ENCODE assay signal across 23 mouse cellular contexts in genomic region chr2:131808856-131809255, GRCm38 (mm10). TPM values are rescaled to one million over a fixed set of nuclear protein-coding genes. Genes with fewer than 3 reads are reported as not detected.
DNase-seq lines count a peak whose midpoint lies in the region; ATAC-seq lines count a peak whose summit lies in the region.
"Had no signal": no experiment of that assay in that cellular context is flagged by ENCODE, and none has a peak within 500 bp of the region (broad histone marks: within the 10 kb centered on the region; RNA-seq: fewer than 3 reads in every experiment).

No protein-coding gene starts in this region.

- no peak for ATAC-seq in neural tube, embryonic 15.5 days (ENCODE audit: low FRiP score)
- ATAC-seq in embryonic facial prominence, embryonic 14.5 days (ENCODE audit: low read depth): no peak
- ATAC-seq in megakaryocyte progenitor cell, adult 5-6 weeks (replicated peaks; ENCODE audit: poor library complexity): peak; percentile 73
- ATAC-seq: activated CD4-positive, CD25-positive, alpha-beta regulatory T cell, adult 4 months; forebrain, embryonic 13.5 days had no signal

- 0 out of 2 replicates have a peak, but pooled peaks cover 3% of the 10 kb centered on the region for H3K4me1 ChIP-seq in heart, embryonic 10.5 days
- H3K4me1 ChIP-seq in neural tube, embryonic 15.5 days: peaks cover 8% of the 10 kb centered on the region; the same call in 1 of the 2 replicates
- peaks cover 7% of the 10 kb centered on the region for H3K4me1 ChIP-seq in embryonic facial prominence, embryonic 14.5 days (ENCODE audit: control insufficient read depth, insufficient read depth, low read length)

- peaks cover 14% of the 10 kb centered on the region for H3K27me3 ChIP-seq in heart, embryonic 10.5 days (ENCODE audit: insufficient read depth, poor library complexity, severe bottlenecking)
- H3K27me3 ChIP-seq in neural tube, embryonic 15.5 days (replicated peaks): peaks cover 2% of the 10 kb centered on the region; the same call in 1 of the 2 replicates
- H3K27me3 ChIP-seq in embryonic facial prominence, embryonic 14.5 days (replicated peaks; ENCODE audit: control insufficient read depth, insufficient read depth, low read length): peaks cover 10% of the 10 kb centered on the region; the same call in 1 of the 2 replicates

- 52% methylated on average over 7 of the region's 7 CpGs for WGBS in heart, embryonic 10.5 days
- 40% methylated on average over 7 of the region's 7 CpGs for whole genome bisulfite sequencing in neural tube, embryonic 15.5 days
- 42% methylated on average over 7 of the region's 7 CpGs for WGBS in embryonic facial prominence, embryonic 14.5 days

- H3K4me3 ChIP-seq in heart, embryonic 10.5 days: no peak overlapping the region
- no peak overlapping the region for H3K4me3 ChIP-seq in neural tube, embryonic 15.5 days (replicated peaks)
- no peak overlapping the region for H3K4me3 ChIP-seq in embryonic facial prominence, embryonic 14.5 days (ENCODE audit: low read depth, low read length)
- H3K4me3 ChIP-seq: forebrain, embryonic 13.5 days had no signal

- no peak overlapping the region for H3K9ac ChIP-seq in neural tube, embryonic 15.5 days (replicated peaks)
- no peak overlapping the region for H3K9ac ChIP-seq in embryonic facial prominence, embryonic 14.5 days (ENCODE audit: low read depth, low read length)
- H3K9ac ChIP-seq: forebrain, embryonic 13.5 days had no signal

- no peaks in the 10 kb centered on the region for H3K36me3 ChIP-seq in heart, embryonic 10.5 days
- no peaks in the 10 kb centered on the region for H3K36me3 ChIP-seq in neural tube, embryonic 15.5 days
- no peaks in the 10 kb centered on the region for H3K36me3 ChIP-seq in embryonic facial prominence, embryonic 14.5 days (ENCODE audit: control insufficient read depth, insufficient read depth, low read length)

- DNase-seq in heart, embryonic 10.5 days (ENCODE audit: low spot score): peak; percentile 70
- no peak for DNase-seq in heart, adult 8-10 months (ENCODE audit: low spot score)
- peak; percentile 17 for DNase-seq in neural tube, embryonic 10.5 days (ENCODE audit: extremely low spot score, low spot score)
- no peak for DNase-seq in embryonic facial prominence, embryonic 14.5 days (ENCODE audit: low spot score)
- no peak for DNase-seq in kidney, adult 9 months
- DNase-seq in cerebellum, adult 11 months: no peak
- DNase-seq: B cell, adult 2 months; cerebellum, adult 2 months; heart, postnatal 4 days; kidney, adult 18-20 months; kidney, postnatal 4 days; midbrain, embryonic 14.5 days; thymus, adult 18-20 months had no signal

- H3K27ac ChIP-seq in heart, embryonic 10.5 days: 0 out of 2 replicates have a peak overlapping the region, but pooled peaks have one; percentile 11
- no peak overlapping the region for H3K27ac ChIP-seq in neural tube, embryonic 15.5 days (replicated peaks)
- H3K27ac ChIP-seq in embryonic facial prominence, embryonic 14.5 days (replicated peaks; ENCODE audit: low read depth, low read length): no peak overlapping the region
- H3K27ac ChIP-seq: forebrain, embryonic 13.5 days had no signal

- no peaks in the 10 kb centered on the region for H3K9me3 ChIP-seq in heart, embryonic 10.5 days
- no peaks in the 10 kb centered on the region for H3K9me3 ChIP-seq in neural tube, embryonic 15.5 days (replicated peaks)
- no peaks in the 10 kb centered on the region for H3K9me3 ChIP-seq in embryonic facial prominence, embryonic 14.5 days (ENCODE audit: control insufficient read depth, low read length)
- H3K9me3 ChIP-seq: forebrain, embryonic 13.5 days had no signal

- H3K4me2 ChIP-seq in neural tube, embryonic 15.5 days: no peak overlapping the region
- H3K4me2 ChIP-seq in embryonic facial prominence, embryonic 14.5 days (ENCODE audit: low read depth, low read length): peak overlapping the region; percentile 10; the same call in 1 of the 2 replicates
- H3K4me2 ChIP-seq: forebrain, embryonic 13.5 days; heart, embryonic 11.5 days; liver, embryonic 11.5 days had no signal

RNA-seq across cellular contexts. Expression of gene Erv3, which starts 50.7 kb away (rescaled TPM):
- polyA plus RNA-seq in heart, embryonic 10.5 days (2016; fragmentation: Nextera tagmentation; extraction: Ambion mirVana): not detected in 2 replicates
- total RNA-seq in heart, adult 8-10 months (2022): not detected
- polyA plus RNA-seq in neural tube, embryonic 15.5 days (2015; fragmentation: Nextera tagmentation; extraction: Ambion mirVana): not detected in 2 replicates
- polyA plus RNA-seq in embryonic facial prominence, embryonic 14.5 days (2014; fragmentation: Nextera tagmentation; extraction: Ambion mirVana): not detected in 2 replicates
- not detected in 2 replicates for total RNA-seq in megakaryocyte progenitor cell, adult 5-6 weeks (2015)
- total RNA-seq in megakaryocyte progenitor cell, adult 5-6 weeks (2017): not detected in 2 replicates
- total RNA-seq: gastrocnemius, adult 8-10 months; heart, postnatal 4 days; neutrophil, adult 5-6 weeks had no signal
- polyA plus RNA-seq: activated CD4-positive, CD25-positive, alpha-beta regulatory T cell, adult 4 months; forebrain, embryonic 13.5 days; heart, embryonic 11.5 days; liver, embryonic 11.5 days; lung, embryonic 16.5 days; midbrain, embryonic 14.5 days; spleen, adult 2 months had no signal

Comparison
In these comparisons a context has a peak if more than half of its experiments do, and no peak if none do; other contexts are left out.
1. DNase-seq: peak in heart, embryonic 10.5 days (single experiment) and neural tube, embryonic 10.5 days (single experiment); none in heart, adult 8-10 months (single experiment), embryonic facial prominence, embryonic 14.5 days (single experiment), kidney, adult 9 months (single experiment) and cerebellum, adult 11 months (single experiment).